Mouse (Mus musculus): ENCODE measurements at regions not wholly inside any gene's neighbourhood (a gene's known extent, or its start where the extent isn't known, plus 50 kb on each side); places are given as distances from the start of the nearest gene placed in this dataset.

DNA sequence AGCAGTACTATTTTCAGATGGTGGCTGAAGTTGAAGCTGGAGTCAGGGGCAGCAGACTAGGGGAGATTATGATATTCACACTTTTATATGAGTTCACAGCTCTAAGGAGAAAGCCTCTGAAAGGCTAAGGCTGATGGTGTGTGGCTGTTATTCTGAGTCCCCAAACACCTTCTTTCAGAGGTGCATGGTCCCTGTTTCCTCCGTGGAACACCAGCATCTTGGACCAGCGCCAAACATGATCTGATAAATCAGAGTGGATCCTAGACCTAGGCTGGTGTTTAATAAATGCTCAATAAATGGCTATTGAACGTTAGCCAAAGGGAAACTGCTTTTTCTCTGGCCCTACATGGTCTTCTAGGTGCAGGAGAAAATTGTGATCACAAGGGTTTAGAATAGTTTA lies 269.2 kb downstream of the Agtpbp1 start:
- no peak for DNase-seq (ENCODE audit: low spot score)

DNA sequence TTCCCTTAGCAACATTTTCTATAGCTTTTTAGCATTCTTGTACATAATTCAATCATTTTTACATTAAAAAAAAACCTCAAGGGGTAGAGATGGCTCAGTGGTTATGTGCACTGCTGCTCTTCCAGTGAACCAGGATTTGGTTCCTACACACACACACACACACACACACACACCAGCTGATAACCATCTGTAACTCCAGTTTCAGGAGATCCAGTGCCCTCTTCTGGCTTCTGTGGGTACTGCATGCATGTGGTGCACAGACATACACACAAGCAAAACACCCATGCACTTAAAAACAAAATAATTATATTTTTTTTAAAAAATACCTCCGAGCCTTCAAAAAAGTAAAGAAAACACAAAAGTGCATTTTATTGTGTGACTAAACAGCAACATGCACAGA lies 270.6 kb downstream of the Agtpbp1 start:
- no peak for DNase-seq (ENCODE audit: low spot score)

DNA sequence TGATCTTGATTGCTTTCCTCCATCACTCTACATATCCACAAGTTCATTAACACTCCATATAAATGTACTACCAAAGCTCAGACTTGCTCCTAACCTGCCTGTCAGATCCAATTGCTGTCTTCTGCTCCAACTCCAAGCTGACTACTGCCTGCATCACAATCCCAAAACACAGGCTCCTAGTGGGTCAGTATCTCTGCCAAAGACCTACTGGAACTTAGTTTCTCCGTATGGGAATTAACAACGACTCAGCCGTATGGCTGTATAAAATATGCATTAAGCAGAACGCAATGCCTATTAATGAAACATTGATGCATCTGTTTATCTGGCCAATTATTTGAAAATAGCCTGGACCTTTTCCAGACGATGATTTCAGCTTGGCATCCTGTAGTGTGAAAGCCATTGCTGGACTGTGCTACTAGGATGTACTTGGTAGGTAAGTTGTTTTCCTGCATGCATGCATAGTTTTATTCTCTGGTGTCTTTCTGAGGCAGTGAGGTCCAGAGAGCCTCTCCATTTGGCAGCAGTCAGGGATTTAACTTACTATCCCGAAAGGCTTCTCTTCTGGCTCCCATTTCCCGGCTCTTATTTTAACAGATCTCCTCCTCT lies 271.2 kb downstream of the Agtpbp1 start:
- DNase-seq (ENCODE audit: low spot score) = no peak

DNA sequence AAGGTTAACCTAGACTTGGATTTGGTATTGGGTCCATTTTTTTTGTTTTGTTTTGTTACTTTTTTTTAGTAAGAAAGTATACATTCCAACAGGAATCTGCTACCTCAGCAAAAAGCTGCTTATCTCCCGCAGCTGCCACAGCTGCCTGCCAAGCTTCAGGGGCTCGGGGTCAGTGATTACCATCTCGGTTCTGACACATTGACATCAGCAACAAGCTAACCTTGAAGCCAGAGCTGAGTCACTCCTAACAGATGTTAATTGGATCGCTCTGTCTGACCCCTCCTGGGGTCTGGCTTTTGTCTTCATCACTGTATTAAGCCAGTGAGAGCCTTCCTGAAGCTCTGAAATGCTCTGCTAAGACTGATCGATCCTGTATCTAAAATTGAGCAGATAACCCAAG lies 292.1 kb downstream of the Agtpbp1 start:
- DNase-seq (ENCODE audit: low spot score) = no peak

DNA sequence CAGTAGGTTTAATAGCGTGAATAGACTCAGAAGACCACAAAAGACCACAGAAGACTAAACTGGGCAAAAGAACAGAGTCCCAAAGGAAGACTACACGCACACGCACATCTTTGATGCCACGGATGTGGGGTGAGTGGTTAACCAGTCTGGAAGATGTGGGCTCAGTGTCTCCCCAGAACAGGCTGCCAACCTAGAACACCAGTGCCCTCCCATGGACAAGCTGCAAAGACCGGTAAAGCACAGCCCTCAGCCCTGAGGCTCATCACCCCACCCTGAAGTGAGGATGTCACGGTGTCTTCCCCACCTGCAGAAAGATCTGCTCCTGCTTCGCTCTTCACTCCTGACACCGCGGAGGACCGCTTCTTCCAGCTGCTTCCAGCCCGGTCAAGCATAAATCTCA lies 295.9 kb downstream of the Agtpbp1 start:
- DNase-seq (ENCODE audit: low spot score) = no peak

DNA sequence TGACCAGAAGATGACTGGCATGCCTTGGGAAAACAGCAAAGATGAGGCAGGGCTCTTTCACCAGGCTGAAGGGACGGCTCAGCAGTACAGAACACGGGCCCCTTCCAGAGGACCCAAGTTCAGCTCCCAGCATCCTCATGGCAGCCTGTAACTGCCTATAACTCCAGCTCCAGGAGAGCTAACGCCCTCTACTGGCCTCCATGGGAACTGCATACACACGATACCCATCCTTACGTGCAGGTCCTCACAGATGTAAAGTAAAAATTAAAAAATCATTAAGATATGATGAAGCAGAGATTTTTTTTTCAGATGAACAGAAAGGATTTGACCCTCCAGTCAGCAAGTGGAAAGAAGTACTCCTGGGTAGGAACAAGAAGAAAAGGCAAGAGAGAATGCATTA lies 303.8 kb downstream of the Agtpbp1 start:
- DNase-seq (ENCODE audit: low spot score) = no peak

DNA sequence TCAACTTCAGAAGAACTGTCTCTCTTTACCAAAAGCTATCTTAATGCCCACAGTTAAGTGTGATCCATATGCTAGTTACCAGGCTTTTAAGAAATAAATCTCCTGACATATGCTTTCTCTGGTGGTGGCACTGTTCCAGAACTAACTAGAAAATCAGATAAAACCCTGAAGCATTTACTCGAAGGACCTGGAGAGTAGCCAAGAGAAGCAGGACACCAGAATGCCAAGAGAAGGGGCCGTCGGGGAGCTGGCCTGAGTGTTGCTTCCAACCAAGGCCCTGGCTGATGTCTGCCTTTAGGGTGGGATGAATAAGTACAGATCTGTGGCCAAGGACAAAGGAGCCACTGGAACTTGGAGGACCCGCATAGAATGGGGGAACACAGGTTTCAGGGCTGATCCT lies 305.9 kb downstream of the Agtpbp1 start:
- no peak for DNase-seq (ENCODE audit: low spot score)

DNA sequence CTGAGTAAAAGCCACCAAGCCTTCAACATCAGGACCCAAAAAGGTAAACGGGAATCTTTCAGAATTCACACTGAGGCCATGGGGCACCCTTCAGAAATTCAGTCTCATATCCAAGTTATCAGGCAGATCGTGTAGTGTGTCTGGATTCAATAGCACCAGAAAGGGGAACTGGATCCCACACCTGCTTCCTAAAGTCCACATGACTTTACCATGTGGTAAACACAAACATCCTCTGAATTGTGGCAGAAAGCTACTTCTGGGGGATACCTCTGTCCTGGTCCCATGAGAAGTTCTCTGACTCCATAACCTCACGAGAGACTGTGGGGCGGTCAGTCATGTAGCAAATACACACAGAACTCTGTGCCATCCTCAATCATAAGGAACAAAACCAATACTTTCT lies 313.4 kb downstream of the Agtpbp1 start:
- no peak for DNase-seq (ENCODE audit: low spot score)

DNA sequence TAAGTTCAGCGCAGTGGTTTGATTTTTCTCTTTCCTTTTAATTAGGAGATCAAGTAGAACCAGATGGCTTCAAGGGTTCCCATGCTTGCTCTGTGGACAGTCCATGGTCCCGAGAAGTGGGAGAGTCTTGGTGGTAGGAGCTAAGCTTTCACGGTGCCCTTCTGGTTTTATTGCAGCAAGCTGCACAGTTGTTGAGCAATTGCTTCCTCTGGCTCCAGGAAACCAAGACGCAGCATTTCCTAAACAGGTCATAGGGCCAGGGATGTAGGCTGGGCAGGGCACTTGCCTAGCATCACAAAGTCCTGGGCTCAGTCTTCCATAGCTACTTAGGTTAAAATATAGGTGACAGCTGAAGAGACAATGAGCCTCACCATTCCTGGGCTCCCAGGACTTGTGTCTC lies 318.2 kb downstream of the Agtpbp1 start:
- DNase-seq (ENCODE audit: low spot score) = no peak

DNA sequence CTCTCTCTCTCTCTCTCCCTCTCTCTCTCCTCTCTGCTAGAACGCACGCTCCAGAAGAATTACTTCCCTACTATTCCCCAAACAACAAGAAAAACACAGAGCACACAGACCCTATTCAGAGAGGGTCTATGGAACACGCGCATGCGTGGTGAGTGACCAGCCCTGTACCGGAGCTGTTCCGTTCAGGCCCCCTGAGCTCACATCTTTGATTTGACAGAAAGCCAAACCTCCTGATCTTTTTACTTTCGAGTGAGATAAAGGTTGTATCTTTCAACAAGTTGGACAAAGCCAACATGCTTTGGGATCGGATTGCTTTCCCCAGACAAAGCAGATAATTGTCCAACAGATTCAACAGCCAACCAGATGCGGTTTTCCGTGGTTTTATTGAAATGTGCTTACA lies 320.9 kb downstream of the Agtpbp1 start:
- no peak for DNase-seq (ENCODE audit: low spot score)

DNA sequence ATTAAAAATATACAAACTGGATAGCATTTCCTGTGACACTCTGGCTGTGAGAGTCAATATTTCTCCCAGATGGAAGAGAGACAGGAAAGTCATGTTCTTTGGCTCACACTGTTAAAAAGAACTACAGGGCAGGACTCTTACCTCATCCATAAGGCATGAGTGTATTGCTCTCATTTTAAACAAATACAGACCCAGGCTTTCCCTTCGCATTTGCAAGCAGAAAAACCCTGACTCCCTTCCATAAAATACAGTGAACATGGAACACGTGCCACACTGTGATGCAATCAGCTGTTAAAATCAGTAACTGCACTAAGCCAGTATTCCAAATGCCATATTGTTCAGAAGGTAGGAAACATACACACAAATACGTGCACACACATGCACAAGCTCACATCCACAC lies 323.1 kb downstream of the Agtpbp1 start:
- DNase-seq (ENCODE audit: low spot score) = no peak

DNA sequence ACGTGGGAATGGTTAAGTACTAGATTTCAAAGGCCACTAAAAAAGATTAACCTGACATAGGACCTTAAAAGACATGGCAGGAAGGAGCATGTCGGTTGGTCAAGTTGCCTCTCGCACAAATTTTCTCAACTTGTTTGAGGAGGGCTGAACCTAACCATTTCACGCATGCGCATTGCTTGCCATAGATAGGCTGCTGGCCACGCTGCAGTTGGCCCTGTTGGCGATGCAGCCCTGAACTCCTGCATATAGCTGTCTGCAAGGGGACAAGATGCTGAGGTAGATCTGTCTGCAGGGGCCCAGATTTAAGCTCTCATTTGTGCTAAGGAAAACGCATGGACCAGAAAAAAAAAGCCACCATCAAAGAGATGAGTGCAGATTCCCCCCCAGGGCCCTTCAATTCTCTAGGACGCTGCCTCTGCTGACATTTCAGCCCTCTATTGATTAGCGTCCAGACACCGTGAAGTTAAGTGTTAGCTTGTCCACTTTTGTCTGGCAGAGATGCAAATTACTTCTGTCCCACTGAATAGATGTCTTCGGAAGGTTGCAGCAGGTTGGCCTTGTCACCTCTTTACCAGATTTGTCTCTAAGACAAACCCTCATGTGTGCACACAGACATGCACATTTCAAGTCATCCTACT lies 329.1 kb downstream of the Agtpbp1 start:
- no peak for DNase-seq (ENCODE audit: low spot score)

DNA sequence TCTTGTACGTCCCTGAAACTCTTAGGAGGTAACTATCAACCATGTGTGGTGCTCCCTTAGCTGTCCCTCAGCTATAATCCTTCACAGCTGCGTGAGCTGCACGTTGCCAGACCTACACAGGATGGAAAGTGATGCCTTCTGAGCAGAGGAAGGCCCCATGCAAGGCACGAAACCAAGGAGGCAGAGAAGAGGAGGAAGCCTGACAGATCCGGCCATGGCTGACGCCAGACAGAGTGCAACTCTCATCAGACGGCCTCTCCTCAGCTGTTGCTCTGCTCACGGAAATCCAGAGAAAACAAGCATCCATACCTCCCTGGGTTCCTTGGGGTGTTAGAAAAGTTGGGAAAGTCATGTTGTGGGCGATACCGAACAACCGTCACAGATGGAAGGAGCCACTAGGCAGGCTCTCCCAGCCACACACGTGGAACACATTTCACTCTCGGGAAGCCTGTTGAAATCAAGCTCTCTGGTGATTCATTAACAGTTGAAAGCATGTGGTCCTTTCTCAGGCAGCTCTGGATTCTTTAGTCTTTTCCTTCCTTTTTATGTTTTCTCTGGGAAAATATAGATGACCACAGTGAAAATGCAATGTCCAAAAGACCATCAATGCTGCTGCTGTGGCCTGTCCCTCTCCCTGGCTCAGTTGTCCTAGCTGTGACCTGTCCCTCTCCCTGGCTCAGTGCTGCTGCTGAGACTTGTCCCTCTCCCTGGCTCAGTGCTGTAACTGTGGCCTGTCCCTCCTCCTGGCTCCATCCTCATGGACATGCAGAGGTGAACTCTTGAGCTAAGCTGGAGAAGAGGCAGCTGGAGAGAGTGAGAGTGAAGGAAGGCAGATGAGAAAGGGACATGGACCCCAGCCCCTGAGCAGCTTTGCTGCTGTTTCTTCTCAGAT lies 331.1 kb downstream of the Agtpbp1 start:
- no peak for DNase-seq (ENCODE audit: low spot score)

DNA sequence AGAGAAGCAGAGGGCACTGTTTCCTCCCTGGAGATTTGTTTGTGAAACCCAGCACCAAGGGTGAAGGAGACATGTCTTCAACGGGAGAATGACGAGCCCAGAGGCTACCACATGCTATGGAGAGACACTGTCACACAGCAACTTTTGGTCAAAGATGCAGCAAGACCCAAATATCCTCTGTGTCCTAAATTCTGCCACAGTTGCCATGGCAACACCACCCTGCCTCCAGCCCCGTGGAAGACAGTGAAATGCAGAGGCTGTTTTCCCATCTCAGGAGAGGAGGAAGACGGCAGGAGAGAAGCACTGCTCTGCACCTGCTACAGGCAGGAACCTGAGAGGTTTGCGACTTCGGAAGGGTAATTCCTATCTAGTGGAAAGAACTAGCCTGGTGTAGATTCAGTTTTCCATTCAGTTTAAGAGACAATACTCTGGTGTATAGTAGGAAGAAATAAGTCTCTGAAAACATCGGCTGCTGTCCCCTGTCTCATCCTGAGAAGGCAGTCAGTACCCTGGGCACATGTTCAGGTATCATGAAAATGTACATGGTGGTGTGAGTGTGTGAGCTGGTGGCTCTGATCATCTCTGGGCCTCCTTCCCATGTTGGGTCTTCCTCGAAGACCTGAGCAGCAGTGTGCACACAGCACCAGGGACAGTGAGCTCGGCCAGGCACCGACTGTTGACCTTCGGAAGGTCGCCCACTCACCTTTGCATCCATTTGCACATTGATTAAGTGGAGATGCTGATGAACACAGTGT lies 333.6 kb downstream of the Agtpbp1 start:
- no peak for DNase-seq (ENCODE audit: low spot score)

DNA sequence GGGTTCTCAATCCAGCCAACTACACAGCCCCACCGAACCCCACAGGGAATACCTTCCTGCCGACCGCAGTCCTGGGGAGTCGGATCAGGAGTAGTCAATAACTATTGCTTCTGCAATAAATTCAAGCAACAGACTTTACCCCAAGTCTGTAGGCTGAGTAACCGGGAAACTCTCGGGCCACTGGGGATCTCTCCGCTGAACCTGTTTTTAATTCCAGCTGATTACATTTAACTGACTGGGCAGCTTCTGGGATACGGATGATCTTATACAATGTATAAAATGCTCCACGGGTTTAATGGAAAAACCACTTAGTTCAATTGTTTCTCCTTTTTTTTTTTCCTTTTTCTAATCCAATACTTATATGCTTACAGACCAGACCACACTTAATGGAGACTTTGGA lies 336.6 kb downstream of the Agtpbp1 start:
- DNase-seq (ENCODE audit: low spot score) = no peak

DNA sequence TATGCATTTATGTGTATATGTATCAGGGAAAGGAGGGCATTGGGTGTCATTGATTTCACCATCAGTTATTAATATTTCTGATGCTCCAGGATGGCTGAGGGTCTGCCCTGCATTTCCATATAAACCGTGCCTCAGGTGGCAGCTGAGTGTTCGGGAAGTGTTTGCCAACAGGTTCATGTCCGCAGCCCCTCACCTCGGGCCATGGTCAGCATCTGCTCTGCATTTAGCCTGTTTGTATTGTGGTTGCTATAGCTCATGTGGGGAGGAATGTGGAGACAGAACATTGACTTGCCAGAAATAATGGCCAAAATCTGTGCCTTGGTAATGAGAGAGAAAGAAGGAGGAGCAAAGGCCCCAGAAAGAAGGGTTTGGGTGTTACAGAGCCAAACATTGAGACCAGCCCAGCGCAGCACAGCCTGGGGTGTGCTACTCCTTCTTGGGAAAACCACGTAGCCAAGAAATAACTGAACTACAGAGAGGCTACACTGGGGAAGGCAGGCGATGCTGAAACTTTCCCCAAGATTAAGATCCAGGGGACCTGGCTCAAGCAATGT lies 338.0 kb downstream of the Agtpbp1 start:
- no peak for DNase-seq (ENCODE audit: low spot score)

DNA sequence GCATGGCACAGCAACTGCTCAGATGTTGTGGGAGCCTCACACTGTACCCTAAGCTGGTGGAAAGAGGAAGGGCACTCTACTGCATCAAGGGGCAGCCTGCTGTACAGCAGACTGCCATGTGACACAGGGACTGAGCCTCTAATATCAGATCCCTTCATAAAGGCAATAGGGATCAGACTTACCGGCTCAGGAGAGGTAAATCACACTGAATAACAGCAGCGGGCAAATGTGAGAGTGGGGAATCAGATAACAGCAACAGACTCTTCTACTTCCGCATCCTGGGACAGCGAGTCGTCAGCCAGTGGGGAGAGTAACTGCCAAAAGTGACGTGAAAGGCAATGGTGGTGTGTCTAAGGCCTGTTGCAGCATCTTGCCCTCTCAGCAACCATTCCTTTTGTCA lies 339.0 kb downstream of the Agtpbp1 start:
- no peak for DNase-seq (ENCODE audit: low spot score)

DNA sequence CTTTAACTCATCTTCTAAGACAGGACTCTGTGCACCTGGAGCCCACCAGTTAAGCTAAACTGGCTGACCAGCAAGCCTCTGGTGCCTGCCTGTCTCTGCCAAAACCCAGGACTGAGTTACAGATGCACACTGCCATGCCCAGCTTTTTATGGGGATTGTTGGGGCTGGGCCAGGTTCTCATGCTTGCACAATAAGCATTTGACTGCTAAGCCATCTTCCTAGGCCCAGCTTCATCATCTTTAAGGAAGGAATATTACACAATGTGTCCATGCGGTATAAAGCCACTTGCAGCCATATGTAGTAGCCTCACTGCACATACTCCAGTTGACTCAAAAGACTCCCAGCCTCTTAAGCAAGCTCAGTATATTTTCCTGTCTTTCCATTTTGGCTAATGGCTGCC lies 340.4 kb downstream of the Agtpbp1 start:
- DNase-seq (ENCODE audit: low spot score) = no peak

DNA sequence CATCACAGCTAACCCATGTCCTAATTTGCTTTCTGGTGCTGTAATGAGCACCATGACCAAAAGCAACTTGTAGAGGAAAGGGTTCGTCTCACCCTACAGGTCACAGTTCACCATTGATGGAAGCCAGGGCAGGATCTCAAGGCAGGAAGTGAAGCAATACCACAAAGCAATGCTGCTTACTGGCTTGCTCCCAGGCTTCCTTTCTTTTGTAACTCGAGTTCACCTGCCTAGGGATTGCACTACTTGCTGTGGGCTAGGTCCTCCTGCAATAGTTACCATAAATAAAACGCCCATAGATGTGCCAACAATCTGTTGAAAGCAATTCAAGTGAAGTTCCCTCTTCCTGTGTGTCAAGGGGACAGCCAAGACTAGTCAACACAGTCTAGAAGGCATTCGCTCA lies 342.4 kb downstream of the Agtpbp1 start:
- DNase-seq (ENCODE audit: low spot score) = no peak

DNA sequence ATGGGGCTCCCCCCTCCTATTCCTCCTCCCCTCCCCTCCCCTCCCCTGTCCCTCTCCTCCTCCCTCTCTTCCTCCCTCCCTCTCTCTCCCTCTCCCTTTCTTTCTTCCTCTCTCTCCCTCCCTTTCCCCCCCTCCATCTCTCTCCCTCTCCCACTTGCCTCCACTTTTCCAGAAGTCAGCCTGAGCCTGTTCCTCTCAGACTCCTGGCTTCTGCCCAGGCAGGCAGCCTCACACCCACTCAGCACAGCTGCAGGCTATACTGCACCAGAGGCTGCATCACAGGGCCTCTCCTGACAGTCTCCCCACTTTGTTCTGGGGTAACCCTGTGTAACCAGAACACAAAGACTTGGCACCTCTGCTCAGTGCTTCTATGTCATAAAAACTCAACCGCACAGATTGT lies 346.3 kb downstream of the Agtpbp1 start:
- DNase-seq (ENCODE audit: low spot score) = no peak

DNA sequence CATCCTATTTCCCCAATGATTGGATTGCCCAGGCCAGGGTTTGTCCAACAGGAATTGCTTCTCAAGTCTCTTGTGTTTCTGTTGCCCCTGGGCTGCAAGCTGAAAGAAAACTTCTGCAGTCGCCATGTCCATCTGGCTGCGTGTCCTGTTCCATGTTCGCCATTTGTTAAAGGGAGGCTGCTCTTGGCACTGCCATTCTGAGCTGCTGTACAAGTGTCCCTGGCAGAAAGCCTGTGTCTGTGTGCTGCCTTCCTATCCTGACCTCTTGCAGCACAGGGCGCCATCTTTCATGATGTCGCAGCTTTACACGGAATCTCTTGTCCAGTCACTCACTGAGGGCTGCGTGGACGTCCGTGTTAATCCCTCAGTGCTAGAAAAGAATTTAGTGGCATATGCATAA lies 349.2 kb downstream of the Agtpbp1 start:
- no peak for DNase-seq (ENCODE audit: low spot score)

DNA sequence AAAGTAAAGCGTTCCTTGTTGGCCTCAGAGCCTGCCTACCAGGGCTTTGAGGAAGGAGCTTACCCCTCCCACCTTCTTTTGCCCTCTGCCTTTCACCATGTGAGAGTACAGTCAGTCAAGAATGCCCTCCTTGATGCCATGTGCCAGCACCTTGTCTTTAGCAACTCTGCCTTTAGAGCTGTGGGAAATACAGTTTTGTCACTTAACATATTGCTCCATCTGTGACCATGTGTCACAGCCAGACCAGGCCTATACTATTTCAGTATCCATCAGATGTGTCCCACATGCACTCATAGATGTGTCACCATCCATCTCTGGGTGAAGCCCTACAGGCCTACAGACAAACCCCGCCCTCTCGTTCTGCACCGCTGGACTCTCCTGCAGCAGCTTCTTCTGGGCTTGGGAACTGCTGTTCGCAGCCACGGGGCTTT lies 355.9 kb downstream of the Agtpbp1 start:
- DNase-seq (ENCODE audit: low spot score) = no peak

All from ovary, postnatal 10 days (tissue).